Mouse (Mus musculus) adrenal gland, postnatal 10 days (tissue): ENCODE data around the gene Clstn1. TPM values are rescaled to one million over a fixed set of nuclear protein-coding genes. Genes with fewer than 3 reads are reported as not detected.
A peak's percentile ranks its signal among the peaks of the same experiment; 100 is the strongest.

Source experiments
- DNase-seq: peaks from one replicate; pipeline ENCODE4 v3.0.0; 2021; ENCODE audit warnings: mixed read lengths
- total RNA-seq, 2 experiments: library from RNA; stranded (reverse); gene quantifications; 2 replicates each; pipeline ENCODE4 v1.2.3; 2021

Clstn1 gene
- total RNA-seq, 2 experiments from 2014 or later = 72.7 to 95.7 TPM

DNA sequence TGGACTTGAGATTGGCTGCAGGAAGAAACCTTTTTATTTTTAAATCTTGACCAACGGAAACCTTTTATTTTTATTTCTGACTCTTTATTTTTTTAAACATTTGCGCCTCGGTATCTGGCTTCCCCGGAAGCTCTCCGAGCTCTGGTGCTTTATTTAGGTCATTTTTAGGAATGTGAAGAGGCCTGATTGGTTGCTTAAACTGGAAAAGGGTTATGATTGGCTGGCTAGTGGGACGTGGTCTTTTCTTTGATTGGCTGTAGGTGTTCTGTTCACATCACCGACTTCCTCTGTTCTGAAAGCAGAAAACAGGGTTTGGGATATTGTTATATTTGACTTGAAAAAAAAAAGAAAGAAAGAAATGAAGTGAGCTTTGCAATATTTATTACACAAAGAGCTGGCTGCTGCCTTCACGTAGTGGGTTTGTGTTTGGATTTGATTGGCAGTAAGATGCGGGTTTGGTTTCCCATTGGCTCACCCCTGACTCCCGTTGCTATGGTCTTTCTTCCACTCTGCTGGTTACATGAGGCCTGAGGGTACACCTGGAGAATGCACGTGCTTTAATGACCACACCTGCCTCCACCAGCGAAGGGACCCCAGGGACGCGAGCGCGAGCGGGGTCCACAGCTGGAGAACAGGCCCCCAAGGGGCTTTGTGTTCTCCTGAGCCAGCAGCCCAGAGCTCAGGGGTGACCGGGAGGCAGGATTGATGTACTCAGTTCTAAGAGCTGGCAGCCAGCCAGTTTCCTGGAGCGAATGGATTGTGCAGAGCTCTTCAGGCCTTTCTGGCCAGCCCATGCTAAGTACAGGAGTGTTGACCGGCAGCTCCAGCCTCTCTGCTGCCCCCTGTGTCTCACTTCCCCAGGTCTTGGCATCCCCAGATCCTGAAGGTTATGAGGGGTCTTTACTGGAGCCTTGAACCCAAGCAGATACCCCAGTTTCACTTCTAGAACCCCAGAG is 21.5 kb upstream of the Clstn1 start:
- DNase-seq = peak; percentile 85

DNA sequence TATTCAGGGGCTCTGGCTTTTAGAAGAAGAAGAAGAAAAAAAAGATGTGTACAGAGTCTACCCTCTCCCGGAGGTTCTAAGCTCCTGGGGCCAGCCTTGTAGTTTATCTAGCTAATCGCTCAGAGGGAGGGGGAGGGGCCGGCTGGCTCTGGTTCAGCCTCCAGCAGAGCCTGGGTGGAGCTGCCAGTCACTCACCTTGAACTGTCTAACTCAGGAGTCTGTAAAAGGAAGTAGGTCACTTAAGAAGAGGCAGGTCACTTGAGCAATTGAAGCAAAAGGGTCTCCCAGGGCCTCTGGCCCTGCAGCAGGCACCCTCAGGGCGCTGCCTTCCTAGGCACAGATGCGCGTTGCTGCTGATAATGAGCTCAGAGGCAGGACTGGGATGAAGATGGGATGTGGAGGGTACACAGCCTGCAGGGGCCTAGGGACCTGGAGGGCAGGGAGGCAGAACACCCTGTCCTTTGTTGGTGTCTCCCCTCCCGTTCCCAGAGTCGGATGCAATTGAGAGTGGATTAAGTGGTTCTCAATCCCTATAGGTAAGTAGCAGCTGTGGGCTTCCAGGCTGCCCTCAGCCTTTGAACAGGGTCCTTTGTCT is 18.7 kb upstream of the Clstn1 start:
- peak; percentile 80 for DNase-seq

DNA sequence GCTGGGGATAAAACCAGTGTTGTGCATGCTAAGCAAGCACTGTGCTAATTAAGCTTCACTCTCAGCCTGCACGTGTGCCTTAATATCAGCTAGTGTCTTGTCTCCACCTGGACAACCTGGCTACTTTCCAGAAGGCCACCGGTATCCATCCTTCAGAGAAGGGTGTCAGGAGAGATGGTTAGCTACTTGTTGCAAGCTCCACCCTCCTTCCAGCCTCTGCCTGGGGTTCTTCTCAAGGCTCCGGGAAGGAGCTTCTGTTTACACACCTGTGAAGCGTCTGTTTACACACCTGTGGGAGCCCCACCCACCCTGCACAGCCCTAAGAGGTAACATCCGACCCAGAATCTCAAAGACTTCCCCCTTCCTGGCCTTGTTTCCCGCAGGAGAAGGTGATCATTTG is 17.6 kb upstream of the Clstn1 start:
- DNase-seq = no peak

DNA sequence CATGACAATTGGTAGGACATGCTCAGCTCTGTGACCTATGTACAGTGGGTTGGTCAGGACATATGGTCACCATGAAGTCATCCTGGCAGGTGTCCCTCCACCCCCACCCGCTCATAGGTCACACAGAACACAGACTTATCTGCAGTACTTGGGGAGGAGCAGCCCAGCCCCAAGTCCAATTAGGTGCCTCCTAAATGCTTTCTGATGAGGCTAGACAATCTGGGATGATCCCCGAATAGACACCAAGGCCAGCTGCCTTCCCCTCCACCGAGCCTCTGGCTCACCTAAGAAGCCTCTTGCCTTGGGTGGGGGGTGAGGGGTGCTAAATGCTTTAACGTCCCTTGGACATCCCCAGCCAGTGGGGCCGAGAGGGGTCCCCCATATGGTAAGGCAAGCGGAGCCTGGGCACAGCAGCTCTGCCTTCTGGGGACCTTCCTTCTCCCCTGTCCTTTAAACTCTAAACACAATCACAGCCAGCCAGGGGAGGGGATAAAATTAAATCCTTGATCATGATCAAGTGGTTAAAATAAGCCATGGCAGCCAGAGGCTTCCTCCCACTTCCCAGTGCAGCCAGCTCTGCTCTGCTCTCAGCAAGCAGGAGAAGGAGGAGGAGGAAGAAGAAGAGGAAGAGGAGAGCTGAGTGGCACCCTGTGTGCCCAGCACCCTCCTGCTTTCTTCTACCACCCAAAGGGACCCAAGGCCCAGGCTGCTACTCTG is 16.3 kb upstream of the Clstn1 start:
- no peak for DNase-seq

DNA sequence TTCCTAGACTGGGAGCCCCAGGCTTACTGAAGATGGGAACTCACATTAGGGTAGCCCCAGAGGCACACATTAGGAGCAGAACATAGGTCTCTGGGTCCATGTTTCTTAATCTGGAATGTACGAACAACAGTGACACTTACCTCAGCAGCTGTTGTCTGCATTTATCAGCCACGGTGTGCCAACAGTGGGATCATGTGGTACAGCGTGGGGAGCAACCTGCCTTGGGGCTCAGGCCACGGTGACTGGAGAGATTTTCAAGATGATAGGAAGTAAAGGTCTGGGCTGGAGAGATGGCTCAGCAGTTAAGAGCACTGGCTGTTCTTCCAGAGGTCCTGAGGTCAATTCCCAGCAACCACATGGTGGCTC is 15.8 kb upstream of the Clstn1 start:
- no peak for DNase-seq

DNA sequence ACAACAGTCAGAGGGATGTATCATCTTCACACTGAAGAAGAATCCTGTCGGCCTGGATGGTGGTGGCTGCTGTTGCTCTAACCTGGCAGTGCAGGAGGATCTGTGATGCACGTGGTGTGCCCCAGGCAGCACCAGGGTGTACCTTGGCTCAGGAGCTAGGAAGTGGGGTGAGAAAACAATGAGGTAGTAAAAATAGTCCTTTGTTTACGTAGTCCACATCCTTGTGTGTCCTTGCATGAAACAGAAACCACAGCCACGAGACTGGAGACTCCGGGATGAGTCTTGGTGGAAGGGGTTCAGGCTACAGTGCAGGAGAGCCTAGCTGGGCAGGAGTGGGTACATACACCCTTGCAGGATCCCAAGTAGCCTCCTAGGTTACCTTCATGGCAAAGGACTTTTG is 15.1 kb upstream of the Clstn1 start:
- no peak for DNase-seq

DNA sequence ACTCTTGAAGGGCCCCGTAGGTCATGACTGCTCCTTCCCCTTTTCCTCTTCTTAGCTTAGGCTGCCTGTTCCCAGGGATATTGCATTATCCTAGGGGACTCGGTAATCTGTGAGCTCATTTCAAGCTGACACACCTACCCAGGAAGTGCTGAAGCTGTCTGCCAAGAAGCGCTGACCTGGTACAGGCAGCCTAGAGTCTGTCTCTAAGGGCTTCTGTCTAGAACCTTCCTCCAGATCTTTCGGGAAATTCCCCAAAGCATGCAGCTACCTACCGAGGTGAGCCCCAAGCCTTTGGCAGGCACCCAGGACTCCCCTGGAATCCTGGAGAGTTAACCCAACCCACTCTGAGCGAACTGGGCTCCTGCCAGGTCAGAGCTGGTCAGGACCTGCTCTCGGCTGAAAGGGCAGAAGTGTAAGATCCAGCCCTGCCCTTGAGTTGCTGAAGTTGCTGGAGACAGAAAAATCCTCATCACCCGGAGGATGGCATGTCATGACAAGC is 14.6 kb upstream of the Clstn1 start:
- DNase-seq = peak; percentile 59

DNA sequence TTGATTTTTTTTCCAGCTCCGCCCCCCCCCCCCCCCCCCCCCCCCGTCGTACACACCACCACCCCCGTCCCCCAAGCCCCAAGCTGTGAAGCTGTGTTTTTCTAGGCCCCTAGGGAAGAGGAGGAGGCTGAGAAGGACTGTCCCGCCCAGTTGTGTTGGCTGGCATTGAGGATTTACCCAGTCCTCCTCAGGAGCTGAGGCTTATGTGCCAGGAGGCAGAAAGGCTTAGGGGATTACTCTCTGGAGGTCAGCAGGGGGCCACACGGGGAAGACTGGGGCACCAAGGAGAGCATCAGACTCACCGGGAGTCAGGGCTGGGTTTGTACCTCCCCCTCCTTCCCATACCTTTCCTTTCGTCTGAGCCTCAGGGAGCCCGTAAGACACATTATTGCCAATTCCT is 13.8 kb upstream of the Clstn1 start:
- no peak for DNase-seq

DNA sequence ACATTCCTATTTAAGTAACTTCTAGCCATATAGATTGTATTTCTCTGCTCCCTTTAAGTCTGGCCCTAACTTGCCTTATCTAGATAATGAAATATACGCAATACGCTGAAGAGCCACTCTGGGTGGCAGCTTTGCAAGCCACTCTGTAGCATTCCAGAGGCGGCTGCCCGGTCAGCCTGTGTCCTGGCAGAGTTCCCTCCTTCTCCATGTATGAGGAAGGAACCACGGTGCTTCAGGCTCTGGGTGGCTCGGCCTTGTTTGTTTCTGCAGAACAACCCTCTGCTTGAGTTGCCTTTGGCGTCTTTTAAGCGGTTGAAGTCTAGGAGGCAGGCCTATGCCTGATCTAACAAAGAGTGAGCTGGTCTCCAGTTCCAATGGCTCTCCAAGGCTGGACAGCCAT is 13.4 kb upstream of the Clstn1 start:
- DNase-seq = no peak

DNA sequence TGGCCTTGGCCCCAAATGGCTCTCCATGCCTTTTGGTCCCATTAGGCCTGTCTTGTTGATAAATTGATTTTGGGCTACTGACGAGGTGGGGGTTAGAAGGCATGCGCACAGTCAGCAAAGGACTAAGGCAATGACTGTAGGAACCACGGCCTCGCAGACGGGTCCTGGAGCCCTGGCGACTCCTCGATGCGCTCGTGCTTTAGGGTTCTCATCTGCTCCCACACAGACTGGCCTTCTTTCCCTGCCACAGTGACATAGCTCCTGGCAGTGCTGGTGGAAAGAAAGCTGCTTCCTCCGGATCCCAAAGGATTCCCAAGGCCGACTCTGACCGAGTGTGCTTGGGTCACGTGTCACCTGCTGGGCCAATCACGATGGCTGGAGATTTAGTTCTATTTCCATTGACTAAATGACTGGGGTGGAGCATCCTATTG is 11.9 kb upstream of the Clstn1 start:
- peak; percentile 61 for DNase-seq

DNA sequence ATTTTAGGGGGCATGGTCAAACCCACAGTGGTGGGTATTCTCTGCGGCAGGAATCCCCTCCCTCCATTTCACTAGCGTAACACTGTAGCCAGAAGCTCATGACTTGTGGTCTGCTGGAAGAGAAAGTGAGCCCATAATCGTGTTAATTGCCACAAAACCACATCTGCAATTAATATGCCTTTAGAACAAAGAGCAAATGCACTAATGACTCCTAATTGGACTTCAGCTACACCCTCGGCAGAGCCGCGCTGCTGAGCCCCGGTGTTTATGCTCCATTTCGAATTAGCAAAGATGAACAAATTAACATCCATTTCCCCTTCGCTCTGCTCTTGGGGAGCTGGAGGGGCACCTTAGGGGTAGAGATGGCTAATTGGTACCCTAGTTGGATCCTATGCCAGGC is 10.2 kb upstream of the Clstn1 start:
- DNase-seq = no peak

DNA sequence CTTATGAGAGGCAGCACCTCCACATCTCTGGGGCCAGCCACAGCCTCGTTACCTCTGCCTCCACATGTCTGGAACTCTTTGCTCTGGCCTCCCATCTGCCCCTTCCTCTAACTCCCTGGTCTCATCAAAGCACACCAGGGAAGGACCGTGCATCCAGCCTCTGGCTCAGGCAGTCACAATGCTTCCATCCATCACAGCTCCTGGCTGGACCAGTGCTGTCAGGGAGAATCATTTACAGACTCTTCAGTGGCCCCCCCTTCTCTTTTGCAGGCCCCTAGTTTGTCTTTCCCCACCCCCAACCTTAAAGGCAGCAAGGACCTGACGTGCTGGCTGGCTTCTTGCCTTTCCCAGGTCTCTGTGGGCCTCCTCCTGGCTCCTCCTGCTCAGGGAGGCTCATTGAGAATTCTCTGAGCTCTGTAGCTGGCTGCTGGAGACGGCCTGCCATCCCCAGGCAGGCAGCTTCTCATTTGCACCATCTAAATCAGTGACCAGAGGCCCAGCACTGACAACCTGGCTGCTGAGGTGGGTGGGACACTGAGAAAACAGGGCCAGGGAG is 9.2 kb upstream of the Clstn1 start:
- DNase-seq = no peak

DNA sequence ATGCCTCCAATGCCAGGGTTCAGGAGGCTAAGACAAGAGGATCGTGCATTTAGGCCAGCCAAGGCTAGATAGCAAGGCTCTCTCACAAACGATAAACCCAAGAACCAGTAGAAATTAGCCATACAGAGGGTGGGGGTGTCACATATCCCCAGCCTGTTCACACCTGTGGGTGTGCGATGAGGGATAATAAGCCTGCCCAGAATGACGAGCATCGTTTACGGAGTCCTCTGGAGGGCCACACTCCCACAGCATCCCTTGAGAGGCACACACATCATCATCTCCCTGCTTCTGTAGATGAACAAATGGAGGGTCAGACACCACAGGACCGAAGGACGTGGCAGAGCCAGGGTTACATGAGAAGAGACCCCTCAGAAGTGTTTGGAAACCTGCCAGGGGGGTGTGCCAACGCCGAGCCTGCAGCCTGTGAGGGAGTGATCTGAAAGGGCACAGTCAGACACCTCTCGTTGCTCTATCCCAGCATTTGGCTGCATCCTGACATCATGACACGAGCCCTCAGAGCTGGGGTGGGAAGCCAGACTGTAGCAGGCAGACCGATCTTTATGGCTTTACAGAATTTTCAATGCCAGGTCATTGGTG is 8.1 kb upstream of the Clstn1 start:
- no peak for DNase-seq

DNA sequence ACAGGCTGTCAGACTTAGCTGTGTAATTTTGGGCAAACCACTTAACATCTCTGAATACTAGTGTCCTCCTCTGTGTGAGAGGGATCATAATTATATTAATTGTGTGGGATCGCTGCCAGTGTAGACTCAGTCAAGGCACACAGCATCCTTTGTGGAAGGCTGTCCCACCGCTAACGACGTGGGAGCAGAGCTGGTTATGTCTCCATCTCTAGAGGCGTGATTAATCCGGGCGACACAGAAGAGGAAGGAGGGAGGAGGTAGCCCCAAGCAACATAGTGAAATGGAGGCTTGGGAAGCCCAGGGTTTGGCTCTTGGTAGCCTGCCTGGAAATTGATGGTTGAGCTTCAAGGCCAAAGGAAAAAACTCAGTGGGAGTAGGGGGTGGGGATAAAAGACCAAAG is 7.4 kb upstream of the Clstn1 start:
- DNase-seq = no peak

DNA sequence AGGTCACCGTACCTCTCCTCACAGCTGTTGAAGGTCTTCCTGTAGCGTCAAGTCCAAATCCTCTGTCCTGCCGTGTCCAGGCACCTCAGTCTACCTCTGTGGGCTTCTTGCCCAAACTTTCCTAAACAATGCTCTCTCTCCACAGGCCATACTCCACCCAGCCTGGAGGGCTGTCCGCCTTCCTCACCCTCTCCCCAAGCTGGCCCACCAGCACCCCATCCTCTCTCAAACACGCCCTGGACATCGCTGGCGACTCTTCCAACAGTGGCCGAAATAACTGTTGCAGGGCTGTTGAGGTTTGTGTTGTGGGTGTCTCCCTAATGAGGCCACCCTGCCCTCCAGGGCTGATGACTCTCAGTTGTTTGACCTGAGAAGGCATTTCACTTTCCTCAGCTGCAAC is 1.0 kb upstream of the Clstn1 start:
- no peak for DNase-seq

DNA sequence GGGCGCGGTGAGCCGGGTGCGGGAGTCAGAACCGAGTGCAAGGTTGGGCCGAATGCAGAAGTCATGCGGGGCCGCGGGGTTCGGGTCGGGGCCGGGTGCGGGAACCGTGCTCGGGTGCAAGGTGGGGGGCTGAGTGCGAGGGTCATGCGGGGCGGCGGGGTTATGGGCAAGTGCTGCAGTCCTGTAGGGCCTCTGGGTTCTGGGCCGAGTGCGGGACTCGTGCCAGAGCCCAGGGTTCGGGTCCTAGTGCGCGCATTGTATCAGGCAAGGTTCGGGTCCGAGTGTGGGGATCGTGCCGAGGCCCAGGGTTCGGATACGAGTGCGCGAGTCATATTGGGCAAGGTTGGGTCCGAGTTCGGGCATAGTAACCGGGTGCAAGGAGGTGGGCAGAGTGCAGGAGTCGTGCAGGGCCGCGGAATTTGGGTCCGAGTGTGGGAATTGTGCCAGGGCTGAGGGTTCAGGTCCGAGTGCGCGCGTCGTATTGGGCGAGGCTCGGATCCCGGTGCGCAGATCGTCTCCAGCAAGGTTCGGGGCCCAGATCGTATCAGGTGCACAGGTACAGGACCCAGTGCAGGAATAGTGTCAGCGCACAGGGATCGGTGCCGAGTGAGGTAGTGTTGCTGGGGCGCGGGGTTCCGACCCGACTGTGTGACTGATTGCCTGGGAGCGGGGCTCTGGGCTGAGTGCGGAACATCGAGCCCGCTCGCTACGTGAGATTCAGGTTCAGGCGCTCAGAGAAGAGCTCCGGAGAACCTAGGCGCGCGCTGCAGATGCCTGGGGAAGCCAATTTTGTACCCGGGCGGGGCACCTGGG is 721 bp downstream of the Clstn1 start:
- DNase-seq = peak; percentile 45

DNA sequence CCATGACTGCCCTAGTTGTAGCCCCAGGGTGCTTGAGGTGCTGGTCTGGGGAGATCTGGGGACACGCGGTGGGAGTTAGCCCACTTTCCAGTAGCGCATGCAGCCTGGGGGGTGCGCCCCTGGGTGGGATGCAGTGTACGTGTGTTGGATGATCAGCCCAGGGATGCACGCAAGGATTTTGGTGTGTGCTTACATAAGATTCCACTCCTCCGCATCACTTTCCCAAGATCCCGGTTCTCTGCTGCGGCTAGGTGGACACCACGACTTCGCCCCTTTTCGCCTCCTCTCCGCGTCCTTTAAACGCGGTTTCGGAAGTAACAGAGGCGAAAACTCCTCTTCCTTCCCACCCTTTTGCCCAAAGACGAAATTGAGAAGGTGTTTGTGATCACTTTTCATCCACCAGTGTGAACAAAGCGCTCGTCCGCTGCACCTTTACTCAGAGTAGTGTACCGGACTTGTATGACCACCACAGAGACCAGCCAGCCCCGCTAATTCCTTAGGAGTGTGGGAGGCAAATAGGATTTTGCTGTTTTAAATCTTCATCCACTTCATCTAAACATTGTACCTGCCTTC is 1.4 kb downstream of the Clstn1 start:
- DNase-seq = no peak

DNA sequence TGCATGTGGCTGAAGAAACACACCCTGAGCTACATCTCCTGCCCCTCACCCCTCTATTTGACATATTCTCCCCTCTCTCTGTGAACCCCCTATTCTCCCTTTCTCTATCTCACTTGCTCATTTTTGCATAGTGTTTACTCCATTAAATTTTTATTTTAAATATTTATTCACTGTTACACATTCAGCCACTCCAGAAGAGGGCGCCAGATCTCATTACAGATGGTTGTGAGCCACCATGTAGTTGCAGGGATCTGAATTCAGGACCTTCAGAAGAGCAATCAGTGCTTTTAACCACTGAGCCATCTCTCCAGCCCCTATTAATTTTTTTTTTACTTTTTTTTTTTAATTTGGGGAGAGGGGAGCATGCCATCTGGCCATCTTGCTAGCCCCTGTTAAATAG is 3.9 kb downstream of the Clstn1 start:
- DNase-seq = no peak

DNA sequence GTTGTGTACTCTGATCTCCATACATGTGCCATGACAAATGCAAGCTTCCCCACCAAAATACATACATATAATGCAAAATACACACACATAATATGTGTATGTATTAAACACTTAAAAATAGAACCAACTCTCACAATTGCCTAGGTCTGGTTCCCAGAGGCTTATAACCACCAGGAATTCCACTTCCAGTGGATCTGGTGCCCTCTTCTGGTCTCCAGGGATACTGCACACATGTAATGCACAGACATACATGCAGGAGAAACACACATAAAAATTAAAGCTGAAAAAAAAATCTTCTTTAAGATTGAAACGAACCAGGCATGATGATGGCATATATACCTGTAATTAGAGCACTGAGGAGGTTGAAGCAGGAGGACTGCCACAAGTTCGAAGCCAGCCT is 5.2 kb downstream of the Clstn1 start:
- DNase-seq = no peak

DNA sequence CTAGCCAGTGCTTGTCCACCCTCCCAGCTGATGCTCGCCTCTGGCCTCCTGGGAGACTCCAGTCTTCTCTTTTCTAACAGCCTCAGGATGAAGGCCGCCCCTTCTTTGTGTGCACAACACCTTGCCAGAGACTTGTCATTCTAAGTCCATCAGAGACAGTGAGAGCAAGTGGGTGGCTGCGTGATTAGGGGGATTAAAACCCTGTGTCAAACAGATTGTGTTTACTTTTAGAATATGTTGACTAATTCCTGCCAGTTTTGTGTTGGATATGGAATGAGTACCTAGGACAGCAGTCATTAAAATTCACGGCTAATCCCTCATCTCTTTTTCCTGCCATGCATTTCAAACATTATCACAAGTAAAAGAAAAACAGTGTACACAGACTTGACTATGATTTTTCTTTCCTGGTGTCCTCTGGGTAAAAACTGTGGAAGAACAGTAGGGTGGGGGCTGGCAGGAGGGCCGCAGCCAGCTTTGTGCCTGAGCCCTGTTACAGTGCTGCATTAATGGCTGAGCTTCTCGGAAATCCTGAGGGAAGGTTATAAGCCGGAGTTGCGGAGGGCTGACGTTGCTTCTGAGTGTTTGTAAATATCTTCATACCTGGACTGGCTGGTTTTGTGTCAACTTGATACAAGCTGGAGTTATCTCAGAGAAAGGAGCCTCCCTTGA is 8.8 kb downstream of the Clstn1 start:
- no peak for DNase-seq
